Mouse (Mus musculus): Measurements from ENCODE around the gene Caap1.

DNA sequence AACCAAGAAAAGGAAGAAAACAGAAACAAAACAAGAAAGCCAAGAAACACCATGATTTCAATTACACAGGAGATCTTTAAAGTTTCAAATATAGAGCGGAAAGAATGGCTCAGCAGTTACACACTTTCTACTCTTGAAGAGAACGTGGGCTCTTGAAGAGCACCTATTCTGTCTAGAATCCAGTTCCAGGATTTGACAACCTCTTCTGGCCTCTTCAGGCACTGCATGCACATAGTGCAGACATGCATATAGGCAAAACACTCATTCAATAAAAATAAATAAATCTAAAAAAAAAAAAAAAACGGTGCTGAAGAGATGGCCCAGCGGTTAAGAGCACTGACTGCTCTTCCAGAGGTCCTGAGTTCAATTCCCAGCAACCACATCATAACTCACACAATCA, 13.6 kb downstream of the Caap1 start:
- TF ChIP-seq MAX (IDR thresholded peaks at IDR 0.05) (no peak), CTCF (IDR thresholded peaks at IDR 0.05; ENCODE audit: control insufficient read depth, insufficient read depth, insufficient read length) (no peak), MYOD1 (IDR thresholded peaks at IDR 0.05; ENCODE audit: control insufficient read depth, insufficient read length, low read depth) (no peak)
